Comparison of ENCODE assay signal across 23 mouse cellular contexts in genomic region chr10:105688879-105689278, GRCm38 (mm10).
A peak's percentile ranks its signal among the peaks of the same experiment; 100 is the strongest.
DNase-seq lines count a peak whose midpoint lies in the region; ATAC-seq and TF ChIP-seq lines count a peak whose summit lies in the region.
"Had no signal": no experiment of that assay in that cellular context is flagged by ENCODE, and none has a peak within 500 bp of the region (broad histone marks: within the 10 kb centered on the region; RNA-seq: fewer than 3 reads in every experiment).

No protein-coding gene starts in this region.

- 0 out of 2 replicates have a peak overlapping the region, but pooled peaks have one; percentile 5 for H3K27ac ChIP-seq in forebrain, embryonic 12.5 days
- no peak overlapping the region for H3K27ac ChIP-seq in forebrain, embryonic 11.5 days (ENCODE audit: low read depth, low read length)
- peak overlapping the region; percentile 57 for H3K27ac ChIP-seq in midbrain, embryonic 14.5 days (replicated peaks; ENCODE audit: low read depth, low read length)
- no peak overlapping the region for H3K27ac ChIP-seq in midbrain, postnatal 0 days (ENCODE audit: low read depth, low read length)
- no peak overlapping the region for H3K27ac ChIP-seq in hindbrain, postnatal 0 days
- H3K27ac ChIP-seq: embryonic facial prominence, embryonic 12.5 days; kidney, embryonic 15.5 days; layer of hippocampus, adult 2 months; limb, embryonic 13.5 days; lung, embryonic 15.5 days; neural tube, embryonic 13.5 days had no signal

- no peak overlapping the region for H3K4me2 ChIP-seq in forebrain, embryonic 12.5 days
- no peak overlapping the region for H3K4me2 ChIP-seq in forebrain, embryonic 11.5 days (ENCODE audit: low read depth, low read length, severe bottlenecking)
- peak overlapping the region; percentile 23 for H3K4me2 ChIP-seq in midbrain, embryonic 14.5 days (ENCODE audit: low read length)
- H3K4me2 ChIP-seq in midbrain, postnatal 0 days (ENCODE audit: low read depth, low read length, poor library complexity, severe bottlenecking), result no peak overlapping the region
- H3K4me2 ChIP-seq in hindbrain, postnatal 0 days (ENCODE audit: low read depth, low read length), result peak overlapping the region; percentile 35
- H3K4me2 ChIP-seq: embryonic facial prominence, embryonic 12.5 days; kidney, embryonic 15.5 days; limb, embryonic 13.5 days; liver, embryonic 11.5 days; lung, embryonic 15.5 days; neural tube, embryonic 13.5 days had no signal

- no peaks in the 10 kb centered on the region for H3K36me3 ChIP-seq in forebrain, embryonic 12.5 days (replicated peaks)
- H3K36me3 ChIP-seq in forebrain, embryonic 11.5 days (ENCODE audit: control insufficient read depth, insufficient read depth, low read length), result no peaks in the 10 kb centered on the region
- H3K36me3 ChIP-seq in midbrain, embryonic 14.5 days (ENCODE audit: control insufficient read depth, insufficient read depth, low read length), result no peaks in the 10 kb centered on the region
- H3K36me3 ChIP-seq in midbrain, postnatal 0 days (ENCODE audit: insufficient read depth, low read length), result no peaks in the 10 kb centered on the region
- no peaks in the 10 kb centered on the region for H3K36me3 ChIP-seq in hindbrain, postnatal 0 days (ENCODE audit: insufficient read depth, low read length)
- H3K36me3 ChIP-seq: embryonic facial prominence, embryonic 12.5 days; G1E; kidney, embryonic 15.5 days; limb, embryonic 13.5 days; lung, embryonic 15.5 days; neural tube, embryonic 13.5 days had no signal

- WGBS in forebrain, embryonic 12.5 days, result 83% methylated on average over 9 of the region's 9 CpGs
- WGBS in forebrain, embryonic 11.5 days, result 89% methylated on average over 9 of the region's 9 CpGs
- WGBS in midbrain, embryonic 14.5 days, result 66% methylated on average over 9 of the region's 9 CpGs
- 66% methylated on average over 9 of the region's 9 CpGs for WGBS in midbrain, postnatal 0 days
- WGBS in hindbrain, postnatal 0 days, result 58% methylated on average over 9 of the region's 9 CpGs

- no peak for ATAC-seq in forebrain, embryonic 12.5 days (ENCODE audit: low FRiP score)
- ATAC-seq in forebrain, embryonic 11.5 days (replicated peaks; ENCODE audit: low FRiP score), result no peak
- no peak for ATAC-seq in midbrain, embryonic 14.5 days (ENCODE audit: low FRiP score, low TSS enrichment)
- no peak for ATAC-seq in midbrain, postnatal 0 days (ENCODE audit: low FRiP score)
- no peak for ATAC-seq in hindbrain, postnatal 0 days
- ATAC-seq: inflammation-experienced regulatory T-cells, adult 6 months had no signal

- TF ChIP-seq CTCF in midbrain, postnatal 0 days (IDR thresholded peaks at IDR 0.05), result no peak
- TF ChIP-seq CTCF in hindbrain, postnatal 0 days (IDR thresholded peaks at IDR 0.05; ENCODE audit: low read depth), result no peak

- no peaks in the 10 kb centered on the region for H3K9me3 ChIP-seq in forebrain, embryonic 12.5 days
- H3K9me3 ChIP-seq in forebrain, embryonic 11.5 days (ENCODE audit: control insufficient read depth, low read length), result no peaks in the 10 kb centered on the region
- no peaks in the 10 kb centered on the region for H3K9me3 ChIP-seq in midbrain, embryonic 14.5 days (ENCODE audit: control insufficient read depth, low read length)
- H3K9me3 ChIP-seq in midbrain, postnatal 0 days (ENCODE audit: low read length), result no peaks in the 10 kb centered on the region
- no peaks in the 10 kb centered on the region for H3K9me3 ChIP-seq in hindbrain, postnatal 0 days (ENCODE audit: low read length)
- H3K9me3 ChIP-seq: embryonic facial prominence, embryonic 12.5 days; G1E; kidney, embryonic 15.5 days; limb, embryonic 13.5 days; lung, embryonic 15.5 days had no signal

- DNase-seq in forebrain, embryonic 11.5 days (ENCODE audit: low spot score), result no peak
- peak; percentile 15 for DNase-seq in midbrain, embryonic 14.5 days
- no peak for DNase-seq in midbrain, postnatal 0 days (ENCODE audit: low spot score)
- no peak for DNase-seq in hindbrain, postnatal 0 days (ENCODE audit: low spot score)
- DNase-seq in layer of hippocampus, adult 11-12 months (ENCODE audit: low spot score), result no peak
- DNase-seq in right cerebral cortex, adult 18-20 months, result no peak
- DNase-seq: adrenal gland, adult 8-10 months; cerebellum, adult 11 months; cerebellum, adult 9-11 months; gastrocnemius, postnatal 10 days; heart, postnatal 14 days; kidney, adult 11 months; kidney, postnatal 25 days had no signal

- H3K4me1 ChIP-seq in forebrain, embryonic 12.5 days, result no peaks in the 10 kb centered on the region
- H3K4me1 ChIP-seq in forebrain, embryonic 11.5 days (replicated peaks; ENCODE audit: control insufficient read depth, insufficient read depth, low read length), result no peaks in the 10 kb centered on the region
- no peaks in the 10 kb centered on the region for H3K4me1 ChIP-seq in midbrain, embryonic 14.5 days (ENCODE audit: control insufficient read depth, insufficient read depth, low read length)
- H3K4me1 ChIP-seq in midbrain, postnatal 0 days (ENCODE audit: insufficient read depth, low read length), result no peaks in the 10 kb centered on the region
- 0 out of 2 replicates have a peak, but pooled peaks cover 4% of the 10 kb centered on the region for H3K4me1 ChIP-seq in hindbrain, postnatal 0 days (ENCODE audit: insufficient read depth, low read length)
- H3K4me1 ChIP-seq: embryonic facial prominence, embryonic 12.5 days; kidney, embryonic 15.5 days; limb, embryonic 13.5 days; lung, embryonic 15.5 days had no signal

- no peak overlapping the region for H3K4me3 ChIP-seq in forebrain, embryonic 12.5 days (replicated peaks)
- H3K4me3 ChIP-seq in forebrain, embryonic 11.5 days (ENCODE audit: low read depth, low read length), result no peak overlapping the region
- H3K4me3 ChIP-seq in midbrain, embryonic 14.5 days (replicated peaks; ENCODE audit: low read depth, low read length), result no peak overlapping the region
- H3K4me3 ChIP-seq in midbrain, postnatal 0 days (ENCODE audit: low read depth, low read length), result no peak overlapping the region
- H3K4me3 ChIP-seq in hindbrain, postnatal 0 days (ENCODE audit: low read length), result no peak overlapping the region
- H3K4me3 ChIP-seq: embryonic facial prominence, embryonic 12.5 days; kidney, embryonic 15.5 days; layer of hippocampus, adult 2 months; limb, embryonic 13.5 days; lung, embryonic 15.5 days; neural tube, embryonic 13.5 days had no signal

- no peak overlapping the region for H3K9ac ChIP-seq in forebrain, embryonic 12.5 days
- H3K9ac ChIP-seq in forebrain, embryonic 11.5 days (ENCODE audit: low read length), result no peak overlapping the region
- H3K9ac ChIP-seq in midbrain, embryonic 14.5 days (replicated peaks; ENCODE audit: low read length), result 0 out of 2 replicates have a peak overlapping the region, but pooled peaks have one; percentile 12
- H3K9ac ChIP-seq in midbrain, postnatal 0 days (replicated peaks; ENCODE audit: low read length, poor library complexity, severe bottlenecking), result no peak overlapping the region
- H3K9ac ChIP-seq in hindbrain, postnatal 0 days (replicated peaks; ENCODE audit: low read length), result no peak overlapping the region
- H3K9ac ChIP-seq: embryonic facial prominence, embryonic 12.5 days; kidney, embryonic 15.5 days; limb, embryonic 13.5 days; lung, embryonic 15.5 days; neural tube, embryonic 13.5 days had no signal

- H3K27me3 ChIP-seq in forebrain, embryonic 12.5 days, result no peaks in the 10 kb centered on the region
- no peaks in the 10 kb centered on the region for H3K27me3 ChIP-seq in forebrain, embryonic 11.5 days (ENCODE audit: control insufficient read depth, insufficient read depth, low read length)
- H3K27me3 ChIP-seq in midbrain, embryonic 14.5 days (ENCODE audit: control insufficient read depth, insufficient read depth, low read length), result no peaks in the 10 kb centered on the region
- no peaks in the 10 kb centered on the region for H3K27me3 ChIP-seq in midbrain, postnatal 0 days (ENCODE audit: insufficient read depth, low read length)
- no peaks in the 10 kb centered on the region for H3K27me3 ChIP-seq in hindbrain, postnatal 0 days (ENCODE audit: insufficient read depth, low read length)
- H3K27me3 ChIP-seq: embryonic facial prominence, embryonic 12.5 days; kidney, embryonic 15.5 days; limb, embryonic 13.5 days; lung, embryonic 15.5 days; neural tube, embryonic 13.5 days had no signal

Comparison
In these comparisons a context has a peak if more than half of its experiments do, and no peak if none do; other contexts are left out.
1. H3K27ac ChIP-seq: peak in forebrain, embryonic 12.5 days (single experiment) and midbrain, embryonic 14.5 days (single experiment); none in forebrain, embryonic 11.5 days (single experiment), midbrain, postnatal 0 days (single experiment) and hindbrain, postnatal 0 days (single experiment).
2. H3K4me2 ChIP-seq: peak in midbrain, embryonic 14.5 days (single experiment) and hindbrain, postnatal 0 days (single experiment); none in forebrain, embryonic 12.5 days (single experiment), forebrain, embryonic 11.5 days (single experiment) and midbrain, postnatal 0 days (single experiment).